Mouse (Mus musculus) liver, adult 2 months (tissue): Measurements from ENCODE around the gene Atp11a. TPM values are rescaled to one million over a fixed set of nuclear protein-coding genes. Genes with fewer than 3 reads are reported as not detected.

ENCODE experiments used
- DNase-seq: peaks from one replicate; pipeline ENCODE4 v3.0.0-alpha.2; 2011; ENCODE audit warnings: low read depth, low spot score; ENCODE audit errors: extremely low read depth
- H3K27ac ChIP-seq: fragments of 200-500 bp; replicated peaks from 2 replicates; pipeline ENCODE4 v1.5.1; 2012; ENCODE audit warnings: low read depth, mild to moderate bottlenecking, control low read depth, inconsistent platforms, low read length; ENCODE audit not compliant: insufficient read depth
- H3K27me3 ChIP-seq: fragments of 200-500 bp; 2 replicates; pipeline ENCODE4 v1.6.1; 2012; ENCODE audit warnings: mild to moderate bottlenecking, moderate library complexity, low read length, inconsistent platforms; ENCODE audit not compliant: control insufficient read depth, insufficient read depth
- H3K36me3 ChIP-seq: fragments of 200-500 bp; 2 replicates; pipeline ENCODE4 v1.6.1; 2012; ENCODE audit warnings: low read length, inconsistent platforms; ENCODE audit not compliant: control insufficient read depth, insufficient read depth
- H3K4me1 ChIP-seq: fragments of 200-500 bp; 2 replicates; pipeline ENCODE4 v1.6.1; 2011; ENCODE audit warnings: low read length; ENCODE audit not compliant: control insufficient read depth, insufficient read depth
- H3K4me3 ChIP-seq: fragments of 200-500 bp; 2 replicates; pipeline ENCODE4 v1.5.1; 2011; ENCODE audit warnings: low read depth, mild to moderate bottlenecking, control low read depth, low read length, moderate library complexity; ENCODE audit not compliant: insufficient read depth
- H3K79me2 ChIP-seq: fragments of 200-500 bp; 2 replicates; pipeline ENCODE4 v1.6.1; 2012; ENCODE audit warnings: inconsistent platforms, mild to moderate bottlenecking, low read length, moderate library complexity; ENCODE audit not compliant: control insufficient read depth, insufficient read depth
- H3K9ac ChIP-seq: fragments of 200-500 bp; 2 replicates; pipeline ENCODE4 v1.6.1; 2012; ENCODE audit warnings: low read depth, mild to moderate bottlenecking, control low read depth, inconsistent platforms, low read length
- CTCF ChIP-seq: fragments of 200-500 bp; IDR thresholded peaks from 2 replicates; pipeline ENCODE4 v1.5.1; 2011; ENCODE audit warnings: low read depth, low read length, control low read depth
- POLR2A ChIP-seq: fragments of 200-500 bp; IDR thresholded peaks from 2 replicates; pipeline ENCODE4 v1.6.1; 2011; ENCODE audit warnings: low read length, control low read depth; ENCODE audit not compliant: insufficient read depth; ENCODE audit errors: extremely low read depth
- WGBS: fragments of 180-500 bp; shearing (Covaris S2); methylation state at CpG from one replicate; pipeline ENCODE4 v1.1.7; 2018; 5-methylcytosine and 5-hydroxymethylcytosine counted together
- polyA plus RNA-seq: library from polyadenylated mRNA; depleted of rRNA; stranded (reverse); fragments of >200 nt; gene quantifications from 2 replicates; pipeline ENCODE4 v1.2.3, GENCODE M21; 2012
- total RNA-seq: library from RNA; depleted of rRNA; stranded (reverse); fragments of >200 nt; gene quantifications from 2 replicates; pipeline ENCODE4 v1.2.3, GENCODE M21; 2014

Gene Atp11a
- total and polyA plus RNA-seq, 2 experiments = 4.8 to 6.6 TPM

GRCm38 (mm10) chr8:12874194-12874791 lies 117.5 kb downstream of the Atp11a start:
- Histone ChIP-seq H3K27me3 (peaks cover 6% of the 10 kb centered on the region; the same call in 1 of the 2 replicates), H3K79me2 (no peaks in the 10 kb centered on the region), H3K36me3 (no peaks in the 10 kb centered on the region), H3K4me3 (peak overlapping the region; percentile 39; the same call in 1 of the 2 replicates), H3K27ac (no peak overlapping the region), H3K4me1 (peaks cover 5% of the 10 kb centered on the region), H3K9ac (no peak overlapping the region)
- no peak for TF ChIP-seq POLR2A
- TF ChIP-seq CTCF = no peak
- DNase-seq = peak; percentile 96
- WGBS = 18% methylated on average over 8 of the region's 8 CpGs

- Histone ChIP-seq H3K36me3 (no peaks in the 10 kb centered on the region), H3K9ac (no peak overlapping the region), H3K27me3 (peaks cover 6% of the 10 kb centered on the region; the same call in 1 of the 2 replicates), H3K4me3 (no peak overlapping the region), H3K79me2 (no peaks in the 10 kb centered on the region), H3K4me1 (peaks cover 5% of the 10 kb centered on the region), H3K27ac (no peak overlapping the region)
- TF ChIP-seq POLR2A (no peak), CTCF (no peak)
- no peak for DNase-seq
- WGBS = 84% methylated on average over 4 of the region's 4 CpGs
Measured at GRCm38 (mm10) chr8:12874971-12875370, 118.2 kb downstream of the Atp11a start.

GRCm38 (mm10) chr8:12877126-12877525 lies 120.3 kb downstream of the Atp11a start:
- Histone ChIP-seq H3K4me3 (no peak overlapping the region), H3K27me3 (peaks cover 3% of the 10 kb centered on the region; the same call in 1 of the 2 replicates), H3K9ac (no peak overlapping the region), H3K36me3 (no peaks in the 10 kb centered on the region), H3K4me1 (peaks cover 5% of the 10 kb centered on the region), H3K79me2 (no peaks in the 10 kb centered on the region), H3K27ac (no peak overlapping the region)
- no peak for TF ChIP-seq POLR2A
- no peak for TF ChIP-seq CTCF
- 76% methylated on average over 6 of the region's 6 CpGs for WGBS
- DNase-seq = no peak

GRCm38 (mm10) chr8:12880163-12880562 lies 123.3 kb downstream of the Atp11a start:
- DNase-seq = no peak
- Histone ChIP-seq H3K27ac (no peak overlapping the region), H3K36me3 (no peaks in the 10 kb centered on the region), H3K4me3 (no peak overlapping the region), H3K9ac (no peak overlapping the region), H3K79me2 (no peaks in the 10 kb centered on the region), H3K27me3 (peaks cover 3% of the 10 kb centered on the region), H3K4me1 (no peaks in the 10 kb centered on the region)
- 86% methylated on average over 6 of the region's 6 CpGs for WGBS
- no peak for TF ChIP-seq POLR2A
- TF ChIP-seq CTCF = no peak

GRCm38 (mm10) chr8:12883051-12884004 lies 126.5 kb downstream of the Atp11a start:
- Histone ChIP-seq H3K79me2 (no peaks in the 10 kb centered on the region), H3K4me1 (no peaks in the 10 kb centered on the region), H3K27ac (no peak overlapping the region), H3K36me3 (no peaks in the 10 kb centered on the region), H3K27me3 (peaks cover 7% of the 10 kb centered on the region), H3K9ac (no peak overlapping the region), H3K4me3 (no peak overlapping the region)
- TF ChIP-seq POLR2A (no peak), CTCF (no peak)
- WGBS = 24% methylated on average over 21 of the region's 21 CpGs
- peak; percentile 82 for DNase-seq
